Mouse (Mus musculus) spleen, postnatal 14 days (tissue): ENCODE measurements around the gene Zfand6.

Source experiments
- DNase-seq, 2 experiments: peaks; one replicate each; pipeline ENCODE4 v3.0.0; 2021 to 2022; ENCODE audit warnings: low spot score in 2 of 2

Gene Zfand6

GRCm38 (mm10) chr7:84594087-84594916 lies 95.5 kb downstream of the Zfand6 start:
- DNase-seq = peak in 1 of 2 experiments; percentile 12

- no peak for DNase-seq
Observed at GRCm38 (mm10) chr7:84591347-84591746, 98.4 kb downstream of the Zfand6 start.

- no peak for DNase-seq
Observed at GRCm38 (mm10) chr7:84590622-84591021, 99.1 kb downstream of the Zfand6 start.

- DNase-seq = no peak
Observed at GRCm38 (mm10) chr7:84587101-84587783, 102.5 kb downstream of the Zfand6 start.

GRCm38 (mm10) chr7:84586360-84587100 lies 103.2 kb downstream of the Zfand6 start:
- DNase-seq = no peak

- DNase-seq = no peak
Observed at GRCm38 (mm10) chr7:84585086-84585485, 104.7 kb downstream of the Zfand6 start.

- no peak for DNase-seq
Observed at GRCm38 (mm10) chr7:84579769-84580168, 110.0 kb downstream of the Zfand6 start.

- no peak for DNase-seq
Observed at GRCm38 (mm10) chr7:84578841-84579240, 110.9 kb downstream of the Zfand6 start.

- no peak for DNase-seq
Observed at GRCm38 (mm10) chr7:84577034-84577433, 112.7 kb downstream of the Zfand6 start.

GRCm38 (mm10) chr7:84566200-84566599 lies 123.6 kb downstream of the Zfand6 start:
- no peak for DNase-seq

- DNase-seq = no peak
Observed at GRCm38 (mm10) chr7:84564236-84564635, 125.5 kb downstream of the Zfand6 start.
